Mouse (Mus musculus): ENCODE results near the gene Pros1.

GRCm38 (mm10) chr16:62807249-62807979 is 46.7 kb upstream of the Pros1 start:
- TF ChIP-seq TAL1 (IDR thresholded peaks at IDR 0.05; ENCODE audit: low read length): no peak
- TF ChIP-seq GATA1 (IDR thresholded peaks at IDR 0.05; ENCODE audit: low read length): no peak
